Mouse (Mus musculus): Measurements from ENCODE around the gene Dusp23. TPM values are rescaled to one million over a fixed set of nuclear protein-coding genes. Genes with fewer than 3 reads are reported as not detected.

Gene Dusp23
- polyA plus RNA-seq, 1 experiment from 2014 or later, result 8.2 TPM

Other genes starting within 250 kb of the Dusp23 start
- 0.55 and 1.4 TPM in 2 replicates for gene Slamf9, start 157.6 kb downstream of the Dusp23 start, polyA plus RNA-seq (2014; fragmentation: Nextera tagmentation; extraction: Ambion mirVana)
- 9.7 and 13.8 TPM in 2 replicates for gene Igsf9, start 151.2 kb downstream of the Dusp23 start, polyA plus RNA-seq (2014; fragmentation: Nextera tagmentation; extraction: Ambion mirVana)
- gene Tagln2, start 132.9 kb downstream of the Dusp23 start, polyA plus RNA-seq (2014; fragmentation: Nextera tagmentation; extraction: Ambion mirVana), result 248 and 257 TPM in 2 replicates
- 0.77 and 1.4 TPM in 2 replicates for gene Cfap45, start 112.2 kb downstream of the Dusp23 start, polyA plus RNA-seq (2014; fragmentation: Nextera tagmentation; extraction: Ambion mirVana)
- gene Vsig8, start 77.0 kb downstream of the Dusp23 start, polyA plus RNA-seq (2014; fragmentation: Nextera tagmentation; extraction: Ambion mirVana), result not detected in 2 replicates
- gene Slamf8, start 42.4 kb downstream of the Dusp23 start, polyA plus RNA-seq (2014; fragmentation: Nextera tagmentation; extraction: Ambion mirVana), result not detected in 2 replicates
- 0.11 TPM in 1 of 2 replicates, not detected in the other for gene Fcrl6, start 30.4 kb downstream of the Dusp23 start, polyA plus RNA-seq (2014; fragmentation: Nextera tagmentation; extraction: Ambion mirVana)
- gene Crp, start 65.1 kb upstream of the Dusp23 start, polyA plus RNA-seq (2014; fragmentation: Nextera tagmentation; extraction: Ambion mirVana), result 3.5 and 5.8 TPM in 2 replicates

Data from liver, embryonic 11.5 days (tissue).